Mouse (Mus musculus) cerebellum, adult 18-20 months (tissue): ENCODE data around the gene Gm42906.

Source experiments
- DNase-seq, 2 experiments: peaks; one replicate each; pipeline ENCODE4 v3.0.0; 2021

Gene Gm42906

DNA sequence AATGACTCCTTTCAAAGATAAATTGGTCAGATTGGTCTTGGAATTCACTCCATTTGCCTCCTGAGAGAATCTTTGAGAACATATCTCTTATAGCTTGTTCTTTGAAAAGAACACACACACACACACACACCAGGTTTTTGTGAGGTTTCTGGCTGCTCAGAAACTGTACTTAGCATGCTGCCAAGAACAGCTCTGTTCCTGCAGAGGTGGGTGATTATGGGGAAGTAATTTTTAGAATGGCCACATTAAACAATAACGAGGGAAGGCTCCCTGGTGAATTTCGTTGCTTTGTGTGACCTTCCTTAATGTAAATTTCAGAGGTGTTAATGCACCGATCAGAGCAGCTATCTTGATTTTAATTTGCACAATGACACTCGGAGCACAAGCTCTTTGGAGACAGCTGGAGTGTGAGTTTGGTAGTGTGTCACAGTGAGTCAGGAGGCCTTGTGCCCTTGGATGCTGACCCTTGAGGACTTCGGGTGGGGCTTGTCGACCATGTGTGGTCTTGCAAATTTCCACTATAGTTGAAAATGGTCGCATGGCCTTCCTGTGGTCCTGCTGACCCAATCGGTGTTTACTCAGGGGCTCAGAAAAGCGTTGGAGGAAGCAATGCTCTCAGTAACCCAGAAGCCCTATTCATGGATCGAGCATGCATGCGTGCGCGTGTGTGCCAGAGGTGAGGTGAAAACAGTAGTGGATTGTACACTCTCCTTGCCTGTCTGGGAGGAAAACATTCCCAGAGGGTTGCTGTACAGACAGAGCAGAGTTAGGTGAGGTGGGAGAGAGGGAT is 407.7 kb downstream of the Gm42906 start:
- no peak for DNase-seq

DNA sequence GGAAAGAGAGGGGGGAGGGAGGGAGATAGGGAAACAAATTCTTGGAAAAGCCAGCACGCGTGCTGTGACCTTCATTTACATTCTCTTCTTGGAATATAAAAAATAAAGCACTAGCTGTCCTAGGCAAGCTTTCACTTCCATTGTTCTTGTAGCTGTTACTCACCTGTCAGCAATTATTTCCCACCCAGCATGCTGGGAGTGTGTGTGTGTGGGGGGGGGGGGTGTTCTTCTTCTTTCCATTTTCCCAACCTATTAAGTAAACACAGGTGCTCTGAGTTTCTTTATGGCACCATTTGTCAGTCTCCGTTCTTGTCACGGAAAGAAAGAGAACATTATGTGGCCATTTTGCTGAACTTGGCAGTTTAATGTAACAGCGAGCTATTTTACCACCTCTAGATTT is 409.0 kb downstream of the Gm42906 start:
- no peak for DNase-seq

DNA sequence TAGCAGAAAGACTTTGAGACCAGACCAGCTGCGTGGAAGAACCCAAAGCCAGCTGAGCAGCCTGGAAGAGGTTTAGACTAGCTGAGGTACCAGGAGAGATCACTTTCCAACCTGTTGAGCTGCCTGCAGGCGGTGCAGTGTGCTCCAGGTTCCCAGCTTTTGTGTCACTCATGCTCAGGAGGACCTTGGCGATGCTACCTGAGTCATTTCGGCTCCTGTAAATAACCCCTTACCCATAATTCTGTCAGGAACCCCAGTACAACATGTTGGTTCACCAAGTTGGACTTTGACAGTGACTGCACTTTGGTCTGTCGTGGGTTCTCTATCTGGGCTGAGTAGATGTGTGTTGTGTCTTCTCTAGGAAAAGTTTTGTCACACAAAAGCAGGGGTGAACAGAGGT is 409.5 kb downstream of the Gm42906 start:
- no peak for DNase-seq
